Mouse (Mus musculus) hindbrain, postnatal 0 days (tissue): ENCODE results near the gene Cdh13. TPM values are rescaled to one million over a fixed set of nuclear protein-coding genes. Genes with fewer than 3 reads are reported as not detected.

ENCODE experiments used
- ATAC-seq: fragments of 200-750 bp; cut with Nextera tagmentation; 2 replicates; pipeline ENCODE4 v1.8.0; 2017; ENCODE audit warnings: mild to moderate bottlenecking, moderate TSS enrichment, moderate library complexity
- DNase-seq: peaks from one replicate; pipeline ENCODE4 v3.0.0-alpha.2; 2015; ENCODE audit warnings: low spot score
- H3K27ac ChIP-seq: fragments of 300-500 bp; sonication (generic); 2 replicates; pipeline ENCODE4 v1.5.1; 2014; ENCODE audit warnings: mild to moderate bottlenecking
- H3K27me3 ChIP-seq: fragments of 300-500 bp; sonication (generic); 2 replicates; pipeline ENCODE4 v1.6.1; 2014; ENCODE audit warnings: low read length, mixed read lengths; ENCODE audit not compliant: insufficient read depth
- H3K36me3 ChIP-seq: fragments of 300-500 bp; sonication (generic); 2 replicates; pipeline ENCODE4 v1.6.1; 2014; ENCODE audit warnings: low read length, mixed read lengths; ENCODE audit not compliant: insufficient read depth
- H3K4me1 ChIP-seq: fragments of 300-500 bp; sonication (generic); 2 replicates; pipeline ENCODE4 v1.6.1; 2014; ENCODE audit warnings: antibody characterized with exemption, low read length, mixed read lengths; ENCODE audit not compliant: insufficient read depth
- H3K4me2 ChIP-seq: fragments of 300-500 bp; sonication (generic); 2 replicates; pipeline ENCODE4 v1.6.1; 2014; ENCODE audit warnings: low read depth, mild to moderate bottlenecking, low read length, moderate library complexity, mixed read lengths
- H3K4me3 ChIP-seq: fragments of 300-500 bp; sonication (generic); 2 replicates; pipeline ENCODE4 v1.5.1; 2014; ENCODE audit warnings: low read length
- H3K9ac ChIP-seq: fragments of 300-500 bp; sonication (generic); replicated peaks from 2 replicates; pipeline ENCODE4 v1.6.1; 2014; ENCODE audit warnings: mild to moderate bottlenecking, low read length, moderate library complexity, mixed read lengths
- H3K9me3 ChIP-seq: fragments of 300-500 bp; sonication (generic); 2 replicates; pipeline ENCODE4 v1.6.1; 2016; ENCODE audit warnings: low read length, mixed read lengths
- CTCF ChIP-seq: IDR thresholded peaks from 2 replicates; pipeline ENCODE4 v1.5.1; 2016; ENCODE audit warnings: antibody characterized with exemption, control low read depth, low read depth
- WGBS: fragments of 180-500 bp; shearing (Covaris S2); extraction: QIAGEN DNeasy Blood & Tissue Kit; methylation state at CpG from one replicate; pipeline ENCODE4 v1.1.7; 2014; 5-methylcytosine and 5-hydroxymethylcytosine counted together
- polyA plus RNA-seq: library from polyadenylated mRNA; unstranded; fragments of >200 nt; fragmentation: Nextera tagmentation; extraction: Ambion mirVana; gene quantifications from 2 replicates; pipeline ENCODE4 v1.2.1, GENCODE M21; 2015
- total RNA-seq: library from RNA; depleted of rRNA; stranded (reverse); fragments of >200 nt; gene quantifications from 2 replicates; pipeline ENCODE4 v1.2.3, GENCODE M21; 2014

Cdh13 gene
- total and polyA plus RNA-seq, 2 experiments from 2014 or later, result 137 to 141 TPM

DNA sequence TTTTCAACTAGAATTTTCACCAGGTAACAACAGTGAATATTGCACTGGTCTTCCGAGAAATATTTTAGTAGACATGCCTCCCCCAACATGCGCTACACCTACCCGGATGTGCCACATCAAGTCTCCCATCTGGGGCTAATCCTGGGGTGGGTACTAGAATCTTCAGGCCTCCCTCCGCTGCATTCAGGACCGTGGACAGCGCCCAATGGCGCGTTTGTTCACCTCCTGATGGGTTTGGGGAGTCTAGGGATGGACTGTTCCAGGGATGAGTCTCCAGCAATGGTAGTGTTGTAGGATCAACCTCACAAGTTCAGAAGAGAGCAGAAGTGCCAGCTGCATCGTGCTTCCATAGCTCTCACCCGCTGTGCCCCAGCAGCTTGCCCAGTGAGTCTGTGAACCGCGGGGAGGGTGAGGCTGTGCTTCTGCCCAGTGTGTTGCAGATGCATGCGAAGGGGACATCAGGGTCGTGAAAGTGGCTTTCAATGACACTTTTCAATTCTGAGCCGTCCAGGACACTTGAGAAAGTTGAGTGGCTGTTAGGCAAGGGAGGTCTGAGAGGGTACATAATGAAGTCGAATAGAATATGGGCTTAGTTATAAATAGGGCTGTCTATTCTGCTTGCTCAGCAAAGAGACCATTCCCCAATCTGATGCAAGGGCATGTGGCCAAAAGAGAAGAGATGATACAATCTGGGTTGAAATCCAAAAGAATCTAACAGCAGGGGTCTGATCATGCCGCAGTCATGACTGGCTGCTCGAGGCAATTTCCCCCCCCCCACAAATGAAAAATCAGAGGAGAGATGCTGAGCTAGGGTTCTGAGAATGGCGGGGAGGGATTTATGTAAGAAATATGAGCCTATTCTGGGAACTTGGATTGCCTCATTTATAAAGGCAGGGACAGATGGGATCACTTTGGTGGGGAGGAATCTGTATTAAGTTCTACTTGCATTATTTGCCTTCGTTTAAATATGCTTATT lies 668.5 kb downstream of the Cdh13 start:
- WGBS, result 45% methylated on average over 20 of the region's 20 CpGs
- H3K27me3 ChIP-seq, result no peaks in the 10 kb centered on the region
- H3K4me3 ChIP-seq, result no peak overlapping the region
- DNase-seq (peak; percentile 53), ATAC-seq (no peak)
- no peaks in the 10 kb centered on the region for H3K36me3 ChIP-seq
- no peak overlapping the region for H3K9ac ChIP-seq
- no peaks in the 10 kb centered on the region for H3K4me1 ChIP-seq
- H3K4me2 ChIP-seq, result no peak overlapping the region
- H3K27ac ChIP-seq, result no peak overlapping the region
- no peak for TF ChIP-seq CTCF
- H3K9me3 ChIP-seq, result no peaks in the 10 kb centered on the region

DNA sequence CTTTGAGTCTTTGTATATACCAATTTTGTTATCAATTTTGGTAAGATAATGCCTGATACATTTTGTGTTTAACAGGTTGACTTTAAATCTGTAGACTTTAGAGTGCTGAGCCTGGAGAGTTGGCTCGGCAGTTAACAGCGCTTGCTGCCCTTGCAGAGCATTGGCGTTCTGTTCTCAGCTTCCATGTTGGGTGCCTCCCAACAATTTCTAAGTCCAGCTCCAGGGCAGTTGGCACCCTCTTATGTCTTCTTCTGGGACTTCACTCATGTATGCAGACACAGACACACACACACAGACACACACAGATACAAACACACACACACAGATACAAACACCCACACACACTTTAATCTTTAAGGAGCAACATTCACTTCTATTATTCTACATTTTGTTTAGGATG lies 672.6 kb downstream of the Cdh13 start:
- Histone ChIP-seq H3K27ac (no peak overlapping the region), H3K9me3 (no peaks in the 10 kb centered on the region), H3K4me1 (no peaks in the 10 kb centered on the region), H3K36me3 (no peaks in the 10 kb centered on the region), H3K27me3 (no peaks in the 10 kb centered on the region), H3K9ac (no peak overlapping the region), H3K4me3 (no peak overlapping the region), H3K4me2 (no peak overlapping the region)
- no peak for DNase-seq
- ATAC-seq, result no peak
- WGBS, result 77% methylated on average over 3 of the region's 3 CpGs
- TF ChIP-seq CTCF, result no peak

GRCm38 (mm10) chr8:118961877-118962545 lies 678.5 kb downstream of the Cdh13 start:
- 51% methylated on average over 15 of the region's 15 CpGs for WGBS
- H3K4me3 ChIP-seq, result no peak overlapping the region
- no peaks in the 10 kb centered on the region for H3K9me3 ChIP-seq
- no peak overlapping the region for H3K4me2 ChIP-seq
- peak overlapping the region; percentile 62; the same call in 1 of the 2 replicates for H3K27ac ChIP-seq
- DNase-seq, result peak; percentile 84
- H3K9ac ChIP-seq, result no peak overlapping the region
- H3K36me3 ChIP-seq, result no peaks in the 10 kb centered on the region
- H3K4me1 ChIP-seq, result no peaks in the 10 kb centered on the region
- TF ChIP-seq CTCF, result no peak
- H3K27me3 ChIP-seq, result no peaks in the 10 kb centered on the region
- peak; percentile 79 for ATAC-seq

GRCm38 (mm10) chr8:118965101-118965840 lies 681.7 kb downstream of the Cdh13 start:
- ATAC-seq (no peak), DNase-seq (no peak)
- no peak overlapping the region for H3K4me3 ChIP-seq
- no peak overlapping the region for H3K4me2 ChIP-seq
- no peaks in the 10 kb centered on the region for H3K27me3 ChIP-seq
- no peak for TF ChIP-seq CTCF
- peaks cover 6% of the 10 kb centered on the region; the same call in 1 of the 2 replicates for H3K4me1 ChIP-seq
- no peak overlapping the region for H3K9ac ChIP-seq
- no peaks in the 10 kb centered on the region for H3K9me3 ChIP-seq
- no peaks in the 10 kb centered on the region for H3K36me3 ChIP-seq
- H3K27ac ChIP-seq, result no peak overlapping the region
- WGBS, result 70% methylated on average over 15 of the region's 15 CpGs

DNA sequence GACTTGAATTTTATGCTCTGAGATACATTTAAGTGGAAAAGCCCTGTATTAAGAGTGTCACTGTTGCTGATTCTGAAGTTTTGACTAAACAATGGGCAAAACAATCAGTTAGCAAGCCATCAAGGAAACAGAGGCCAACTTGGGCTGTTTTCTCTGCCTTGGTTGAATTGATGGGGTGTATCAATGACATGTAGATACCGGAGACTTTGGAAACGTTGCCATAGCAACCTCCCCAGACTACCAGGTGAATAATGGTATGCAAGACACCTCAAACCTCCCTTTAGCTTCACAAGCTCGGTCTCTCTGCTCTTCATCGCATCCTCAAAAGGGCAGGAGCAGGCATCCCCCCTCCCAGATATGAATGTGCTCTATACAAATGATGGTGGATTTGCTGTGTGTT lies 685.4 kb downstream of the Cdh13 start:
- Histone ChIP-seq H3K4me2 (no peak overlapping the region), H3K9ac (no peak overlapping the region), H3K27me3 (no peaks in the 10 kb centered on the region), H3K4me3 (no peak overlapping the region), H3K4me1 (peaks cover 6% of the 10 kb centered on the region; the same call in 1 of the 2 replicates), H3K36me3 (no peaks in the 10 kb centered on the region), H3K27ac (no peak overlapping the region; the same call in 1 of the 2 replicates), H3K9me3 (no peaks in the 10 kb centered on the region)
- ATAC-seq, result no peak
- 37% methylated on average over 4 of the region's 4 CpGs for WGBS
- DNase-seq, result peak; percentile 42
- TF ChIP-seq CTCF, result no peak

- 24% methylated on average over 5 of the region's 5 CpGs for WGBS
- DNase-seq (peak; percentile 70), ATAC-seq (no peak; the same call in 1 of the 2 replicates)
- Histone ChIP-seq H3K27ac (no peak overlapping the region), H3K27me3 (no peaks in the 10 kb centered on the region), H3K9me3 (no peaks in the 10 kb centered on the region), H3K9ac (no peak overlapping the region), H3K4me2 (no peak overlapping the region), H3K36me3 (no peaks in the 10 kb centered on the region), H3K4me3 (no peak overlapping the region), H3K4me1 (no peaks in the 10 kb centered on the region)
- TF ChIP-seq CTCF, result peak; percentile 80
Measured at GRCm38 (mm10) chr8:118979800-118980199, 696.3 kb downstream of the Cdh13 start.
